Mouse (Mus musculus) neural tube, embryonic 15.5 days (tissue): ENCODE results near the gene Erc2. TPM values are rescaled to one million over a fixed set of nuclear protein-coding genes. Genes with fewer than 3 reads are reported as not detected.

Experiments
- ATAC-seq: fragments of 200-750 bp; cut with Nextera tagmentation; 2 replicates; pipeline ENCODE4 v1.8.0; 2017; ENCODE audit warnings: mild to moderate bottlenecking, moderate TSS enrichment, moderate library complexity; ENCODE audit not compliant: low FRiP score
- H3K27ac ChIP-seq: fragments of 300-500 bp; sonication (generic); replicated peaks from 2 replicates; pipeline ENCODE4 v1.5.1; 2015; ENCODE audit warnings: mild to moderate bottlenecking, inconsistent platforms
- H3K27me3 ChIP-seq: fragments of 300-500 bp; sonication (generic); replicated peaks from 2 replicates; pipeline ENCODE4 v1.6.1; 2015; ENCODE audit warnings: inconsistent platforms
- H3K36me3 ChIP-seq: fragments of 300-500 bp; sonication (generic); 2 replicates; pipeline ENCODE4 v1.6.1; 2015; ENCODE audit warnings: inconsistent platforms
- H3K4me1 ChIP-seq: fragments of 300-500 bp; sonication (generic); 2 replicates; pipeline ENCODE4 v1.6.1; 2015; ENCODE audit warnings: inconsistent platforms
- H3K4me2 ChIP-seq: fragments of 300-500 bp; sonication (generic); 2 replicates; pipeline ENCODE4 v1.6.1; 2015; ENCODE audit warnings: inconsistent platforms, mild to moderate bottlenecking, moderate library complexity
- H3K4me3 ChIP-seq: fragments of 300-500 bp; sonication (generic); replicated peaks from 2 replicates; pipeline ENCODE4 v1.5.1; 2015; ENCODE audit warnings: mild to moderate bottlenecking, inconsistent platforms
- H3K9ac ChIP-seq: fragments of 300-500 bp; sonication (generic); replicated peaks from 2 replicates; pipeline ENCODE4 v1.6.1; 2015; ENCODE audit warnings: mild to moderate bottlenecking, inconsistent platforms
- H3K9me3 ChIP-seq: fragments of 300-500 bp; sonication (generic); replicated peaks from 2 replicates; pipeline ENCODE4 v1.6.1; 2016; ENCODE audit warnings: inconsistent platforms
- WGBS: fragments of 180-500 bp; shearing (Covaris S2); methylation state at CpG from one replicate; pipeline ENCODE4 v1.1.7; 2015; ENCODE audit warnings: mixed read lengths; 5-methylcytosine and 5-hydroxymethylcytosine counted together
- polyA plus RNA-seq: library from polyadenylated mRNA; unstranded; fragments of >200 nt; fragmentation: Nextera tagmentation; extraction: Ambion mirVana; gene quantifications from 2 replicates; pipeline ENCODE4 v1.2.1, GENCODE M21; 2015

Gene Erc2
- polyA plus RNA-seq, 1 experiment from 2014 or later: 80.3 TPM

GRCm38 (mm10) chr14:27628701-27629100 is 6.5 kb downstream of the Erc2 start:
- 79% methylated on average over 10 of the region's 10 CpGs for WGBS

GRCm38 (mm10) chr14:27629369-27630012 is 7.3 kb downstream of the Erc2 start:
- H3K4me2 ChIP-seq: no peak overlapping the region
- H3K4me1 ChIP-seq: peaks cover 21% of the 10 kb centered on the region
- H3K27ac ChIP-seq: peak overlapping the region; percentile 35; the same call in 1 of the 2 replicates
- peak; percentile 61; the same call in 1 of the 2 replicates for ATAC-seq
- no peaks in the 10 kb centered on the region for H3K27me3 ChIP-seq
- no peak overlapping the region for H3K4me3 ChIP-seq
- H3K36me3 ChIP-seq: 0 out of 2 replicates have a peak, but pooled peaks cover 2% of the 10 kb centered on the region
- no peaks in the 10 kb centered on the region for H3K9me3 ChIP-seq
- WGBS: 32% methylated on average over 5 of the region's 5 CpGs
- H3K9ac ChIP-seq: no peak overlapping the region

More at GRCm38 (mm10) chr14:27628701-27629100, 6.5 kb downstream of the Erc2 start:
- ATAC-seq: no peak
- no peak overlapping the region for H3K4me3 ChIP-seq
- H3K27me3 ChIP-seq: no peaks in the 10 kb centered on the region
- peaks cover 29% of the 10 kb centered on the region for H3K4me1 ChIP-seq
- no peak overlapping the region for H3K27ac ChIP-seq
- H3K36me3 ChIP-seq: 0 out of 2 replicates have a peak, but pooled peaks cover 2% of the 10 kb centered on the region
- no peak overlapping the region for H3K4me2 ChIP-seq
- no peaks in the 10 kb centered on the region for H3K9me3 ChIP-seq
- H3K9ac ChIP-seq: no peak overlapping the region

GRCm38 (mm10) chr14:27630973-27631640 is 8.9 kb downstream of the Erc2 start:
- no peak overlapping the region for H3K4me3 ChIP-seq
- no peaks in the 10 kb centered on the region for H3K27me3 ChIP-seq
- H3K36me3 ChIP-seq: 0 out of 2 replicates have a peak, but pooled peaks cover 2% of the 10 kb centered on the region
- no peak overlapping the region for H3K27ac ChIP-seq
- no peak overlapping the region for H3K4me2 ChIP-seq
- H3K9me3 ChIP-seq: no peaks in the 10 kb centered on the region
- ATAC-seq: no peak
- WGBS: 81% methylated on average over 9 of the region's 9 CpGs
- peaks cover 22% of the 10 kb centered on the region for H3K4me1 ChIP-seq
- no peak overlapping the region for H3K9ac ChIP-seq

GRCm38 (mm10) chr14:27634761-27635160 is 12.5 kb downstream of the Erc2 start:
- no peaks in the 10 kb centered on the region for H3K9me3 ChIP-seq
- H3K4me1 ChIP-seq: peaks cover 13% of the 10 kb centered on the region
- no peak overlapping the region for H3K9ac ChIP-seq
- H3K27me3 ChIP-seq: no peaks in the 10 kb centered on the region
- 0 out of 2 replicates have a peak, but pooled peaks cover 2% of the 10 kb centered on the region for H3K36me3 ChIP-seq
- no peak overlapping the region for H3K27ac ChIP-seq
- ATAC-seq: no peak
- H3K4me3 ChIP-seq: no peak overlapping the region
- H3K4me2 ChIP-seq: no peak overlapping the region
- 55% methylated on average over 6 of the region's 6 CpGs for WGBS

GRCm38 (mm10) chr14:27636556-27636955 is 14.3 kb downstream of the Erc2 start:
- H3K9me3 ChIP-seq: no peaks in the 10 kb centered on the region
- H3K27ac ChIP-seq: no peak overlapping the region
- ATAC-seq: no peak
- 0 out of 2 replicates have a peak, but pooled peaks cover 2% of the 10 kb centered on the region for H3K36me3 ChIP-seq
- 89% methylated on average over 2 of the region's 2 CpGs for WGBS
- peaks cover 6% of the 10 kb centered on the region for H3K4me1 ChIP-seq
- no peak overlapping the region for H3K4me2 ChIP-seq
- no peak overlapping the region for H3K9ac ChIP-seq
- no peaks in the 10 kb centered on the region for H3K27me3 ChIP-seq
- no peak overlapping the region for H3K4me3 ChIP-seq

GRCm38 (mm10) chr14:27641382-27641781 is 19.2 kb downstream of the Erc2 start:
- Histone ChIP-seq H3K9ac (no peak overlapping the region), H3K27me3 (no peaks in the 10 kb centered on the region), H3K36me3 (no peaks in the 10 kb centered on the region), H3K9me3 (no peaks in the 10 kb centered on the region), H3K27ac (no peak overlapping the region), H3K4me2 (no peak overlapping the region), H3K4me3 (no peak overlapping the region), H3K4me1 (no peaks in the 10 kb centered on the region)
- no peak for ATAC-seq
- WGBS: 86% methylated on average over 3 of the region's 3 CpGs

GRCm38 (mm10) chr14:27642981-27643380 is 20.8 kb downstream of the Erc2 start:
- Histone ChIP-seq H3K27me3 (no peaks in the 10 kb centered on the region), H3K36me3 (no peaks in the 10 kb centered on the region), H3K4me3 (no peak overlapping the region), H3K9me3 (no peaks in the 10 kb centered on the region), H3K27ac (no peak overlapping the region), H3K9ac (no peak overlapping the region), H3K4me1 (no peaks in the 10 kb centered on the region), H3K4me2 (no peak overlapping the region)
- WGBS: 55% methylated on average over 2 of the region's 2 CpGs
- no peak for ATAC-seq

- Histone ChIP-seq H3K9ac (no peak overlapping the region), H3K4me3 (no peak overlapping the region), H3K27me3 (no peaks in the 10 kb centered on the region), H3K9me3 (no peaks in the 10 kb centered on the region), H3K27ac (no peak overlapping the region), H3K4me1 (no peaks in the 10 kb centered on the region), H3K4me2 (no peak overlapping the region), H3K36me3 (peaks cover 17% of the 10 kb centered on the region)
- 50% methylated on average over 11 of the region's 11 CpGs for WGBS
- no peak for ATAC-seq
These were observed 32.4 kb downstream of the Erc2 start for GRCm38 (mm10) chr14:27654670-27655069.

GRCm38 (mm10) chr14:27658616-27659015 is 36.4 kb downstream of the Erc2 start:
- H3K4me2 ChIP-seq: no peak overlapping the region
- WGBS: 90% methylated on average over 3 of the region's 3 CpGs
- 0 out of 2 replicates have a peak, but pooled peaks cover 6% of the 10 kb centered on the region for H3K4me1 ChIP-seq
- H3K27me3 ChIP-seq: no peaks in the 10 kb centered on the region
- no peak for ATAC-seq
- no peak overlapping the region for H3K27ac ChIP-seq
- H3K36me3 ChIP-seq: peaks cover 8% of the 10 kb centered on the region; the same call in 1 of the 2 replicates
- no peak overlapping the region for H3K4me3 ChIP-seq
- no peaks in the 10 kb centered on the region for H3K9me3 ChIP-seq
- no peak overlapping the region for H3K9ac ChIP-seq

- H3K4me1 ChIP-seq: 0 out of 2 replicates have a peak, but pooled peaks cover 6% of the 10 kb centered on the region
- no peaks in the 10 kb centered on the region for H3K9me3 ChIP-seq
- no peak overlapping the region for H3K9ac ChIP-seq
- H3K4me2 ChIP-seq: no peak overlapping the region
- no peaks in the 10 kb centered on the region for H3K27me3 ChIP-seq
- no peak for ATAC-seq
- H3K27ac ChIP-seq: no peak overlapping the region
- H3K4me3 ChIP-seq: no peak overlapping the region
- H3K36me3 ChIP-seq: no peaks in the 10 kb centered on the region
- 52% methylated on average over 4 of the region's 4 CpGs for WGBS
These were observed 39.2 kb downstream of the Erc2 start for GRCm38 (mm10) chr14:27661466-27661865.

- Histone ChIP-seq H3K9me3 (no peaks in the 10 kb centered on the region), H3K27me3 (no peaks in the 10 kb centered on the region), H3K4me3 (no peak overlapping the region), H3K4me2 (no peak overlapping the region), H3K36me3 (no peaks in the 10 kb centered on the region), H3K9ac (no peak overlapping the region), H3K4me1 (0 out of 2 replicates have a peak, but pooled peaks cover 6% of the 10 kb centered on the region), H3K27ac (peak overlapping the region; percentile 41)
- no peak; the same call in 1 of the 2 replicates for ATAC-seq
These were observed 40.0 kb downstream of the Erc2 start for GRCm38 (mm10) chr14:27662251-27662650.
